In the genomic region with DNA sequence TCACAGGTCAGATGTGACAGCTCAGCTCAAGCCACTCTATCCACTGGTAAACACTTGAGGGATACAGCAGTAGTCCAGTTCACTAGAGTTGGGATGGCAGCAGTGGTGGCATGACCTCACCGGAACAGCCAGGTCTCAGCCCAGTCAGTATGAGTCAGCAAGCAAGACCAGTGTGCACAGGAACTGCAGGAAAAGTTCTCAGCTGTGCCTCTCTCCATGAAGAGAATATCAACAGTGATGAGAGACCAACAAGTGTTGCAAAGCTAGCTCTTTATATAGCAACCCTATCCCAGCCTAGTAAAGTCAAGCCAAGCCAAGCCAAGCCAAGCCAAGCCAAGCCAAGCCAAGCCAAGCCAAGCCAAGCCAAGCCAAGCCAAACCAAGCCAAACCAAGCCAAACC, we compare ENCODE assay signal across 15 mouse cellular contexts. TPM values are rescaled to one million over a fixed set of nuclear protein-coding genes. Genes with fewer than 3 reads are reported as not detected.
"Had no signal": no experiment of that assay in that cellular context is flagged by ENCODE, and none has a peak within 500 bp of the region (broad histone marks: within the 10 kb centered on the region; RNA-seq: fewer than 3 reads in every experiment).

No protein-coding gene starts in this region.

- H3K27ac ChIP-seq: layer of hippocampus, adult 2 months; limb, embryonic 12.5 days; liver, embryonic 13.5 days; lung, embryonic 15.5 days; midbrain, embryonic 12.5 days; neural tube, embryonic 13.5 days had no signal

- H3K27me3 ChIP-seq: limb, embryonic 12.5 days; liver, embryonic 13.5 days; lung, embryonic 15.5 days; midbrain, embryonic 12.5 days; neural tube, embryonic 13.5 days had no signal

- H3K36me3 ChIP-seq: limb, embryonic 12.5 days; liver, embryonic 13.5 days; lung, embryonic 15.5 days; midbrain, embryonic 12.5 days; neural tube, embryonic 13.5 days had no signal

- DNase-seq: kidney, postnatal 36 days; liver; liver, embryonic 13.5 days; liver, postnatal 0 days; retina, postnatal 1 day; right cerebral cortex, postnatal 4 days; spleen, adult 18-20 months; thymus, adult 18-20 months; thymus, postnatal 25 days had no signal

- H3K4me1 ChIP-seq: limb, embryonic 12.5 days; liver, embryonic 13.5 days; lung, embryonic 15.5 days; midbrain, embryonic 12.5 days; neural tube, embryonic 13.5 days had no signal

- H3K4me3 ChIP-seq: layer of hippocampus, adult 2 months; limb, embryonic 12.5 days; liver, embryonic 13.5 days; lung, embryonic 15.5 days; midbrain, embryonic 12.5 days; neural tube, embryonic 13.5 days had no signal

- H3K9me3 ChIP-seq: limb, embryonic 12.5 days; liver, embryonic 13.5 days; lung, embryonic 15.5 days; midbrain, embryonic 12.5 days; neural tube, embryonic 13.5 days had no signal

RNA-seq across cellular contexts. Expression of a gene that starts 30.2 kb away (rescaled TPM):
- total RNA-seq: megakaryocyte-erythroid progenitor cell, adult 5-6 weeks had no signal
- polyA plus RNA-seq: liver, postnatal 0 days had no signal
